Mouse (Mus musculus) layer of hippocampus, adult 2 months (tissue): ENCODE measurements around the gene Fam205a1. TPM values are rescaled to one million over a fixed set of nuclear protein-coding genes. Genes with fewer than 3 reads are reported as not detected.
"Not testable (repeated sequence)": the region's sequence is repeated elsewhere in the genome, so short reads cannot be mapped to it uniquely, and the experiment has no call there.

Experiments
- DNase-seq, 2 experiments: peaks; one replicate each; pipeline ENCODE4 v3.0.0; 2022; ENCODE audit warnings: low spot score in 2 of 2
- H3K27ac ChIP-seq: fragments of 200-600 bp; 2 replicates; pipeline ENCODE4 v1.8.1; 2022
- H3K4me3 ChIP-seq: fragments of 200-600 bp; 2 replicates; pipeline ENCODE4 v1.8.1; 2022; ENCODE audit warnings: mild to moderate bottlenecking
- CTCF ChIP-seq: fragments of 200-600 bp; conservative IDR thresholded peaks from 2 replicates; pipeline ENCODE4 v1.8.1; 2022; ENCODE audit warnings: antibody characterized with exemption, mild to moderate bottlenecking, moderate library complexity
- long read RNA-seq, 2 experiments: library from polyadenylated mRNA; stranded (forward); transcript quantifications; one replicate each; pipeline ENCODE4 v2.0.0; 2021; ENCODE audit warnings: borderline mapping rate in 2 of 2
- total RNA-seq, 2 experiments: library from RNA; stranded (reverse); gene quantifications; 2 replicates each; pipeline ENCODE4 v1.2.3; 2021

Gene Fam205a1
- not detected for total RNA-seq
- long read RNA-seq, experiment 1 = 0 reads
- long read RNA-seq, experiment 2 = 0 reads

DNA sequence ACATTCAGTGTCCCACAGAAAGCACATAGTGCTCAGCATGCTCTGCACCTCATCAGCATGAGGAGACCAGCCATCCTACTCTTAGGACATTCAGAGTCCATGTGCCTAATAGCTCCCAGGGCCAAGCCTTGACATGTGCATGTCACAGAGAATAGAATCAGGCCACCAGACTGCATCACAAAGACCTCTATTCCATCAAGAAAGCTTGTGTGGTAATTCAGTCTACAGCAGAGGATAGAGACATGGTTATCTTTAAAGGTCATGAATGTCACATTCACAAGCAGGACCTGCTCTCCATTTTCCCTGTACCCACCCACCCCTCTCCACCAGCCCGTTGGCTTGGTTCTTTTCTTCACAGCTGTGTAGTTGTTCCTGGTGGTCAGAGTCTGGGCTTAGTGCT, at the start of gene Fam205a1:
Gene Fam205a1, minus strand, starts transcription at position 101 of the 400 bp plus-strand sequence.
- not testable (repeated sequence) for H3K27ac ChIP-seq, DNase-seq, H3K4me3 ChIP-seq

DNA sequence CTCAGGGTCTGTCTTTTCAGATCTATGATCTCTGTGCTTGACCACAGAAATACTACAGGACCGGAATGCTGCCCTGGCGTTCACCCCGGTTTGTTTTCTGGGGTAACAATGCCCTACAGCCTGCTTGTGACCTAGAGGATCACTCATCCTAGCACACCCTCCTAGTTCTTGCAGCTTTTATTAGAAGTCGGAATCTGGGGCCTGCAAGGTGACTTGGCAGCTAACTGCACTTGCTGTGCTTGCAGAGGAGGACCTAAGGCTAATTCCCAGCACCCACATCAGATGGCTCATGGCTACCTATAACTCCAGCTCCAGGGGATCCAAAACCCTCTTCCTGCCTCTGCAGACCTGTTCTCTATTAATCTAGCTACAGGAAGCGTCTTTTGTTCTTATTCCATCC, 49.0 kb upstream of the Fam205a1 start:
- no peak for DNase-seq
- Histone ChIP-seq H3K27ac (no peak overlapping the region), H3K4me3 (no peak overlapping the region)
- TF ChIP-seq CTCF = no peak

DNA sequence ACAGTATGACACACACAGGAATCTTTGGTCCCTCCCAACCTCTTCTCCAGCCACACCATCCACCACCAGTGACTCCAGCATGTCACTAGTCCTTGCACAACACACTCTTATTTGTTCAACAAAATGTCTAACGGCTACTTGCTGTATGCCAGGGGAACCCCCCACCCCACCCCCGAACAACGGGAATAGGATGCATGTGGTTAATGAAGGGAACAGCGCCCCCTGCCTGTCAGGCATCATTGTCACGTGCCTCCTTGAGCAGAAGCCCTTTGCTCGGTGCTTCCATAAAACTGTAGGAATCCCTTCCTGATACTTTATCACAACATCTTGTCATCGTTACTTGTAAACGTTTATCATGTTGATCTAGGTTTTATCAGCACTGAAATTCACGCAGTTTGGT, 48.5 kb upstream of the Fam205a1 start:
- peak; percentile 63 for TF ChIP-seq CTCF
- no peak overlapping the region for H3K4me3 ChIP-seq
- H3K27ac ChIP-seq = no peak overlapping the region
- no peak for DNase-seq

DNA sequence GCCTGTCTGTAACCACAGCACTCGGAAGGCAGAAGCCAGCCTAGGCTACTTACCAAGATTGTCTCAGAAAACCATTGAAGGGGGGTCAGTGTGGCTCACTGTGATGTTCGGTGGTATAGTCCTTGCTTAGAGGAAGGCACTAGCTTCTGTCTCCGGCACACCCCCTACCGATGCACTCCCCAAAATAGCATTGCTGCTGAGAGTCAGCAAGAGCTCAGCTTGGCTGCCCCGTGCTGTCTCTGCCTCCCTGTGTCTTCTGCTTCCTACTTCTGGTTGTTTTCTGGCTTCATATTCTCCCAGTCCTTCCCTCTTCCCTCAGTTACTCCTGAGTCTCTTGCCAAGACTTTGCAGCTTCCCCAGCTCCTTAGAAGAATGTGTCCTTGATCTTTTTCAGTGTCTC, 47.2 kb upstream of the Fam205a1 start:
- H3K4me3 ChIP-seq = no peak overlapping the region
- no peak for TF ChIP-seq CTCF
- peak overlapping the region; percentile 74 for H3K27ac ChIP-seq
- peak in 1 of 2 experiments; percentile 44 for DNase-seq

DNA sequence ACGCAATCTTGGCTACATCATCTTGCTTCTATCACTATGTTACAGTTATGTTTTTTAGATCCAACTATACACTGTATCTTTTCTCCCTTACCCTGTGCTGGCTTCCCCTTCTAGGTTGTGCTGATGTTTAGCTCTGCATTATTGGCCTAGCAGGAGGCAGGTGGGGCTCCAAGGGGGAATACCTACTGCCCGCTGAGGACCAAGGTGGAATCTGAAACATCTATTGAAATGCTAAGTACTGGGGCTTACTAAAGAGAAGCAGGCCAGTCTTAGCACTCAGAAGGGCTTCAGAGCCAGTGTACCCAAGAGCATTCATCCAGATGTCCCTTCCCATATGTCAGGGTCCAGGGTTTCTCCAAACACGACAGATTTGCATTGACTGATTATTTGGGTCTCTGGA, 45.2 kb upstream of the Fam205a1 start:
- no peak for TF ChIP-seq CTCF
- no peak overlapping the region for H3K4me3 ChIP-seq
- no peak for DNase-seq
- H3K27ac ChIP-seq = no peak overlapping the region

DNA sequence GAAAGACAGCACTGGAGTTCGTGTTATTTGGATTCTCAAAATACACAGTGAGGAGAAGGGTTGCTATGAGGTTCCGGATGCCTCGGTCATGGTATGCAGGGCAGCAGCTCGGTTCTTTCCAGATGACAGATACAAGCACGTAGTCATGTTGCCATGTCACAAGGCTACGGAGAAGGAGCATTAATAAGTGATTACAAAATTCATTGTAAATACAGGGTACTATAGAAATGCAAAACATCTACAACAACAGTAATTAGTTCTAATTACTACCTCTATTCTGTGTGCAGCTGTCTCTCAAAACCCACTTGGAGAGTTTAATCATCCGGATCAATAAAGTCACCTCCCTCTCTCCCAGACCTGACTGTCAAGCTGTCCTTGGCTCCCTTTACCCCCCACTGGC, 41.4 kb upstream of the Fam205a1 start:
- Histone ChIP-seq H3K4me3 (no peak overlapping the region), H3K27ac (no peak overlapping the region)
- DNase-seq = no peak
- no peak for TF ChIP-seq CTCF

DNA sequence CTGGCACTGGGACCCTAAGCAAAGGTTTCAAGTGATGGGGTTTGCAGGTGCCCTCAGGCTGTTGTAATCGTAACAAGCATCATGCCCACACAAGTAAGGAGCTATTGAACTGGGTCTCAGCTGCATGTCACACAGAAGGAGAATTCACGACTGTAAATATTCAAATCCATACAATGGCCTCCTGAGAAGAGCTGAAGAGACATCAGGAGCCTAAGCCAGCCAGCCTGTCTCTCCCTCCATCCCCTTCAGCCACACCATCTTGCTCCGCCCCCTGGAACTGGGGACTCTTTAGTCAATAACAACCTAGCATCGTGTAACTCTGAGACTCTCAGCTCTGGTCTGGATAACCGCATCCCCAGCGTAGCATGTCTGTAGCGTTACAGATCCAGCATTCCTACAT, 37.5 kb upstream of the Fam205a1 start:
- DNase-seq = no peak
- no peak for TF ChIP-seq CTCF
- H3K27ac ChIP-seq = no peak overlapping the region
- H3K4me3 ChIP-seq = no peak overlapping the region

DNA sequence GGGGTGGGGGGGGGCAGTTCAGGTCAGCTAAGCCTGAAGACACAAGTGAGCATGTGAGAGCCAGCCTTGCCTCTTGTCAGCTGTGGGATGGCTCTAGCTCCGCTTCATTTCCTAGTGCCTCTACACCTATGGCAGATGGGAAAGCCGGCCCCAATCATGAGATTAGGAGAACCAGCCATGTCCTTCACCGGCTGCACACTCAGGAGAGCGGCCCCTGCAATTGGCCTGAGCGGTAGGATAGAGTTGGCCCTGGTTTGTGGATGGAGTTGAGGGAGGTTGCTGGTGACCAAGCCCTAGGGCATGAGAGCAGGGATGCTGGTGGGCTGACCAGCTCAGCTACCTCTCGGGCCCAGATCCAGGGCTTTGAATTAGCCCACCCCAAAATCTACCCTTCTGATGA, 35.1 kb upstream of the Fam205a1 start:
- no peak overlapping the region for H3K27ac ChIP-seq
- no peak for TF ChIP-seq CTCF
- H3K4me3 ChIP-seq = no peak overlapping the region
- no peak for DNase-seq

DNA sequence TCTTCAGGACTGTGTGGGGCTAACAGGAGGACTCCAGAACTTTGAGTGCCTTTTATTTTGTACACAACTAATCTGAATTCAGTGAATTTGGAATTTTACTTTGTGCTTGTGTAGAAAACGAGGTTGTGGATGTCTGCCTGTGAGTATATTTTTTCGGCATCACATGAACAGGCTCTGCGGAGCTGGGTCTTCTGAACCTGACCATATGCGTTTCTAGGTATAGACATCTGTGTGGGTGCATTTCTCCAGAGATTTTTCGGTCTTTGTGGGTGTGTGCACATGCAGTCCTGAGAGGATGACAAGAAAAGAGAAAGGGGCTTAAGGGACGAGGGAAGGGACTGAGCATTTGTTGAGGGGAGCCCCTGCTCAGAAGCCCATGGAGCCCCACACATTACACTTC, 33.2 kb upstream of the Fam205a1 start:
- TF ChIP-seq CTCF = no peak
- no peak for DNase-seq
- Histone ChIP-seq H3K4me3 (no peak overlapping the region), H3K27ac (no peak overlapping the region)

DNA sequence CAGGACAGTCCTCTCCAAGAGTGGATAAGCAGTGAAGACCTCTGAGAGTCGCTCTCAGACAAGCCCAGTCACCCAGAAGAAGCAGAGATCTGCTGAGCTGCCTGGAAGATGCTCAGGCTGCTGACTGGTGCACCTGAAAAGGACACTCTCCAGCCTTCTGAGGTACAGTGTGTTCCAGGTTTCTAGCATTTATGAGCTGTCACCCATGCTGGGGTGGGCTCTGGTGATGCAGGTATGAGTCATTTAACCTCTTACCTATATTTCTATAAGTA, 26.9 kb upstream of the Fam205a1 start:
- H3K27ac ChIP-seq = no peak overlapping the region
- TF ChIP-seq CTCF = no peak
- H3K4me3 ChIP-seq = no peak overlapping the region
- DNase-seq = no peak

DNA sequence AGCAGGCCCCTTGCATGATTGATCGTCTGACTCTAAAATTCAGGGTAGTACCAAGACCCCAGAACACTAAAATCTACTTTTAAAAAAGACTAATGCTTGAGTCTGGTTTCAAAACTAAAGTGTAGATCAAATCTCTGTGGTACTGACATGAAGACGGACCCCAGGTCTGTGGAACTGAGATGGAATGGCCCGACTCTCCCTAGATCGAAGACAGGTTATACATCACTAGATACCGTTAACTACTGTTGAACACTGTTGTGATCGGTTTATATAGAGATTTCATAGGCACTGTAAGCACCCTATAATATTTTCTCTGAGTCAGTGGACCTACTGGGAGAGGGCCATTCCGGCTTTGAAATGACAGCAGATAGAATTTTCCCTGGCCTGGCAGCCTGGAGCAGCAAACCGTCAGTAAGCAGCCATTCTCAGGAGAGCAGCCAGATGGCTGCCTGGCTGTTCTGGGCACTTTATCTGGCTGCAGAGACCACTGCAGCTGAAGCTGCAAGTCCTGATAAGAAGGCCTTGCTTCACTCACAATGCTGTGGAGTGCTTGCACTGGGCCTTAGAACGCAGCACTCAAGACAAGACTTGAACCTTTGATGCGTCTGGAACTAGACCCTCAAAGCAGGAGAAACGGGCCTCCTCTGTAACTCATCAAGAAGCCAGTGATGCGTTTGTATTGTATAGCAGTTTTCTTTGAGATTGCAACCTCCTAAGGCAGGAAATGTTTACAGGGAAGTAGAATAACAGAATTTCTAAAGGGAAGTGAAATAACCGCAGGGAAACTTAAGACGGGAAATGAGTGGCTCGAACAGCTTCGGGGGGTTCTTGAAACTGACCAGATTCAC, 26.4 kb upstream of the Fam205a1 start:
- peak; percentile 11; the same call in 1 of the 2 replicates for TF ChIP-seq CTCF
- no peak overlapping the region for H3K27ac ChIP-seq

DNA sequence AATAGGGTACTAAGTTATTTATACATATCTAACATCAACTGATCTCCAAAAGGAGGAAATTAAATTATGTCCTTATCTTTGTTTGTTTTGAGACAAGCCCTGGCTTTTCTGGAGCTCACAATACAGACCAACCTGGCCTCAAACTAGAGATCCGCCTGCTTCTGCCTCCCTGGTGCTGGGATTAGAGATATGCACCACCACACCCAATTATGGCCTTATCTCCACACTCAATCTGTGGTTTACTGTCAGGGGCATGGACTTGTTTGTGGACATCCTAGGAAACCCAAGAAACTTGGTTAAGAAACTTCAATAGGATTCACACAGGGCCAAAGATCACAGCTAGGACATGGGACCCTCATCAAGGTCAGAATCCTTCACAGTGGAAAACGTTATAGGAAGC, 24.0 kb upstream of the Fam205a1 start:
- TF ChIP-seq CTCF = no peak

More for the DNA sequence above, 26.4 kb upstream of the Fam205a1 start:
- no peak overlapping the region for H3K4me3 ChIP-seq
- no peak for DNase-seq

DNA sequence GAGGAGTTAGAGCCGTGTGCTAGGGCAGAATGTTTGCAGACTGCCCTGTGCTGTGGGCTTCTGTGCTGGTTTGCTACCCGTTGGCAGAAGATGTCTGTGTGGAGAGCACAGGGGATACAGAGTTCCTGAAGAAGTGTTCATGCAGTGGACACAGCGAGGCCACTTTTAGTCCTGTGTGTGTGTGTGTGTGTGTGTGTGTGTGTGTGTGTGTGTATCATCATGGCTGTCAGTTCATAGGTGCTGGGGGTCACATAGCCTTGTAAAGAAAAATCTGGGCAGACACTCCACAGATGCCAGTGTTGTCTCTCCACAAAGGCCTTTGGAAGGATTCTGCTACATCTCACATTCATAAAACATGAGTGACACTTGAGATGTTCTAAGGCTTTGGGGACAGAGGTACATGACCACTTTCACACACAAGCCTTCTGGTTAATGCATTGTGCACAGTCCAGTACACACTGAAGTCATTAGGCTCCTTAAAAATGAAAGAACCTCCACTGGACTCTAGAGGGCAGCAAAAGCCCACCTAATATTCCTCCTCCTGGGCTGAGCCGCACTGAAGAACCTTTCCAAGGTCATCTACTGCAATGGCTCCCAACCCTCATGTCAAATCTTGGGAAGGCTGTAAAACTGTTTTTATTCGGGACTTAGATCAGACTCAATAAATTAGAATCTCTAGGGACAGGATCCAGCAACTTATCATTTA, 23.1 kb upstream of the Fam205a1 start:
- Histone ChIP-seq H3K4me3 (no peak overlapping the region), H3K27ac (no peak overlapping the region)
- DNase-seq = peak; percentile 64 to 74
- peak; percentile 84 for TF ChIP-seq CTCF

More for the DNA sequence above, 24.0 kb upstream of the Fam205a1 start:
- no peak overlapping the region for H3K27ac ChIP-seq
- DNase-seq = no peak
- H3K4me3 ChIP-seq = no peak overlapping the region

DNA sequence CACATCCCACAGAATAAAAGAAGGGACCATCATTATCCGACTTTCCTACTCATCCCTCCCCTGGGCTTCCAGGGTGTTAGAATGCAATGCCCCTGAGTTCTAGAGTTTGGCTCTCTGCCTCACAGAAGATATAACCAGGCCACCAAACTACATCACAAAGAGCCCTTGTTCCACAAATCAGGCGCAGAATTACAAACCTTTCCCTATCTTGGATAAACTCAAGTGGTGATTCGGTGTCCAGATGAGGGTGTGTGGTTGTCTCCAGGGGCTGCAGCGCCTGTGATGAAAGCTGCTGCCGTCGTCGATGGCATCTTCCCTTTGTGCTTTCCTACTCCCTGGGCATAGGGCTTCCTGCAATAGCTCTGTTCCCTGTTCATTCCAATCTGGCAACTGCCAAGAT, 20.4 kb upstream of the Fam205a1 start, which contains the start of gene Fam205c:
Gene Fam205c, minus strand, starts transcription at position 101 of the 400 bp plus-strand sequence.
- Histone ChIP-seq H3K27ac (no peak within 1 kb of the TSS), H3K4me3 (no peak within 1 kb of the TSS)
- DNase-seq = no peak
- TF ChIP-seq CTCF = no peak
